In the genomic region with DNA sequence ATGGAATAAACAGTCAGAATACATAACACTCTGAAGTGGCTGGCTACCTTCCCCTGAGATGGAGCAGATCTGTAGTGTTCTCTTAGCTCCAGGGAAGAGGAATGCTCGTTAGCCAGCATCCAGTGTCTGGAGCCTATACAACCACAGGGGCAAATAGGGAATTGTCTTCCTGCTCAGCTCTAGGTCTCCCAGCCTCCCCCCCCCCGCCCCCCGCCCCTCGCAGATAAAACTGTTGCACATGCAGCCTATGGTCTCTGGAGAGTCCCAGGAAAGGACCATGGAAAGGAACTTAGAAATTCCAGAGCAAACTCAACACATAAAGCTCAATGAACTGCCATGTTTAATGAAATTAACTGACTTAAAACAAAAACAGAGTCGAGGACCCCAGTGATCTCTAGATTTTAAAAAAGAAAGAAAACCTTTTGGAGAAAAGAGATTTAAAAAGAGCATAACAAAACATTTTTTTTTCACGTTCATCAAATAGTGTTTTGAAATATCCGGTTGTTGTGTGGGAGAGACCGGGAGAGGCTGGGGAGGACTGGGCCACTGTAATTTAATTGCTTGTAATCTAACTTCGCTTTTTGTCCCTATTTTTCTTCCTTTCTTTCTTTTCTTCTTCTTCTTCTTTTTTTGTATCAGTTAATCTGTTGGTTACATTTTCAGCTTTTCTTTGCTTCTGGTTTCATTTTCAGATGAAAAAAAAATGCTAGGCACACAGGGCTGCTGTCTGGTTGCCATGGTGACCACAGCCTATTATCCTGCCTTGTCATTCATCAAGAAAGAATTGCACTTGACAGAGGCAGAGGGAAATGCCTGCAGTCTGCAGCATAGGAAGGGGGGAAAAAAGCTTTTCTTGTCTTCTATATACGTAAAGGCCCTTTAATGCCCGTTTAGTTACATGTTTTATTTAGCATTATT, we compare ENCODE assay signal across 8 mouse cellular contexts.
DNase-seq lines count a peak whose midpoint lies in the region; ATAC-seq lines count a peak whose summit lies in the region.

No protein-coding gene starts in this region.

- peak overlapping the region; percentile 41; the same call in 1 of the 2 replicates for H3K9ac ChIP-seq in embryonic facial prominence, embryonic 14.5 days (ENCODE audit: low read depth, low read length)
- peak overlapping the region; percentile 68 for H3K9ac ChIP-seq in hindbrain, embryonic 13.5 days
- H3K9ac ChIP-seq in neural tube, embryonic 13.5 days: peak overlapping the region; percentile 66

- peak overlapping the region; percentile 90 for H3K27ac ChIP-seq in embryonic facial prominence, embryonic 14.5 days (replicated peaks; ENCODE audit: low read depth, low read length)
- peak overlapping the region; percentile 96 for H3K27ac ChIP-seq in hindbrain, embryonic 13.5 days
- H3K27ac ChIP-seq in neural tube, embryonic 13.5 days (replicated peaks): peak overlapping the region; percentile 95

- peak; percentile 5 for DNase-seq in cerebellum, adult 9-11 months
- DNase-seq in cerebellum, adult 8-10 months: no peak
- DNase-seq in Muller cell, postnatal 12 days (ENCODE audit: inconsistent ontology term): peak; percentile 85
- DNase-seq in embryonic facial prominence, embryonic 14.5 days (ENCODE audit: low spot score): peak; percentile 95
- DNase-seq in left cerebral cortex, postnatal 4 days: peak; percentile 75
- DNase-seq in urinary bladder, postnatal 25 days (ENCODE audit: low spot score): no peak

- no peaks in the 10 kb centered on the region for H3K9me3 ChIP-seq in embryonic facial prominence, embryonic 14.5 days (ENCODE audit: control insufficient read depth, low read length)
- no peaks in the 10 kb centered on the region for H3K9me3 ChIP-seq in hindbrain, embryonic 13.5 days
- no peaks in the 10 kb centered on the region for H3K9me3 ChIP-seq in neural tube, embryonic 13.5 days

- intact Hi-C loops in left cerebral cortex, postnatal 4 days (cut with DNase I): loop anchor here (5.0 to 10.0 kb wide), 2 partner anchors 83 to 126 kb away; no protein-coding TSS in a partner anchor

- peaks cover 47% of the 10 kb centered on the region for H3K4me1 ChIP-seq in embryonic facial prominence, embryonic 14.5 days (ENCODE audit: control insufficient read depth, insufficient read depth, low read length)
- H3K4me1 ChIP-seq in hindbrain, embryonic 13.5 days (replicated peaks): peaks cover 57% of the 10 kb centered on the region
- H3K4me1 ChIP-seq in neural tube, embryonic 13.5 days (replicated peaks): peaks cover 57% of the 10 kb centered on the region

- peak overlapping the region; percentile 19 for H3K4me3 ChIP-seq in embryonic facial prominence, embryonic 14.5 days (ENCODE audit: low read depth, low read length)
- peak overlapping the region; percentile 15 for H3K4me3 ChIP-seq in hindbrain, embryonic 13.5 days
- H3K4me3 ChIP-seq in neural tube, embryonic 13.5 days: peak overlapping the region; percentile 1; the same call in 1 of the 2 replicates

- no peaks in the 10 kb centered on the region for H3K27me3 ChIP-seq in embryonic facial prominence, embryonic 14.5 days (replicated peaks; ENCODE audit: control insufficient read depth, insufficient read depth, low read length)
- no peaks in the 10 kb centered on the region for H3K27me3 ChIP-seq in hindbrain, embryonic 13.5 days
- H3K27me3 ChIP-seq in neural tube, embryonic 13.5 days: no peaks in the 10 kb centered on the region

- H3K36me3 ChIP-seq in embryonic facial prominence, embryonic 14.5 days (ENCODE audit: control insufficient read depth, insufficient read depth, low read length): no peaks in the 10 kb centered on the region
- H3K36me3 ChIP-seq in hindbrain, embryonic 13.5 days: no peaks in the 10 kb centered on the region
- no peaks in the 10 kb centered on the region for H3K36me3 ChIP-seq in neural tube, embryonic 13.5 days

- WGBS in embryonic facial prominence, embryonic 14.5 days: 6% methylated on average over 11 of the region's 11 CpGs
- 7% methylated on average over 11 of the region's 11 CpGs for WGBS in hindbrain, embryonic 13.5 days
- WGBS in neural tube, embryonic 13.5 days: 10% methylated on average over 11 of the region's 11 CpGs

- ATAC-seq in embryonic facial prominence, embryonic 14.5 days (ENCODE audit: low read depth): peak; percentile 74; the same call in 1 of the 2 replicates
- ATAC-seq in hindbrain, embryonic 13.5 days (ENCODE audit: low FRiP score): peak; percentile 94
- ATAC-seq in neural tube, embryonic 13.5 days (ENCODE audit: low read depth): peak; percentile 95

- peak overlapping the region; percentile 51 for H3K4me2 ChIP-seq in embryonic facial prominence, embryonic 14.5 days (ENCODE audit: low read depth, low read length)
- peak overlapping the region; percentile 47 for H3K4me2 ChIP-seq in hindbrain, embryonic 13.5 days
- H3K4me2 ChIP-seq in neural tube, embryonic 13.5 days: peak overlapping the region; percentile 51

Comparison
In these comparisons a context has a peak if more than half of its experiments do, and no peak if none do; other contexts are left out.
1. DNase-seq: peak in cerebellum, adult 9-11 months (single experiment), Muller cell, postnatal 12 days (single experiment), embryonic facial prominence, embryonic 14.5 days (single experiment) and left cerebral cortex, postnatal 4 days (single experiment); none in cerebellum, adult 8-10 months (single experiment) and urinary bladder, postnatal 25 days (single experiment).
2. Peak in every context shown above with its lines, with median percentiles within 50 percentile points of each other: ATAC-seq, H3K27ac ChIP-seq, H3K4me2 ChIP-seq, H3K4me3 ChIP-seq and H3K9ac ChIP-seq.